Mouse (Mus musculus) neutrophil, adult 59 days (primary cell): Measurements from ENCODE around the gene Acat3. TPM values are rescaled to one million over a fixed set of nuclear protein-coding genes. Genes with fewer than 3 reads are reported as not detected.

ENCODE experiments used
- total RNA-seq, 2 experiments: library from RNA; stranded (reverse); gene quantifications; 1 replicate in 1 of 2; 2 replicates in 1 of 2; pipeline ENCODE4 v1.2.4; 2023

Acat3 gene
- total RNA-seq = not detected

DNA sequence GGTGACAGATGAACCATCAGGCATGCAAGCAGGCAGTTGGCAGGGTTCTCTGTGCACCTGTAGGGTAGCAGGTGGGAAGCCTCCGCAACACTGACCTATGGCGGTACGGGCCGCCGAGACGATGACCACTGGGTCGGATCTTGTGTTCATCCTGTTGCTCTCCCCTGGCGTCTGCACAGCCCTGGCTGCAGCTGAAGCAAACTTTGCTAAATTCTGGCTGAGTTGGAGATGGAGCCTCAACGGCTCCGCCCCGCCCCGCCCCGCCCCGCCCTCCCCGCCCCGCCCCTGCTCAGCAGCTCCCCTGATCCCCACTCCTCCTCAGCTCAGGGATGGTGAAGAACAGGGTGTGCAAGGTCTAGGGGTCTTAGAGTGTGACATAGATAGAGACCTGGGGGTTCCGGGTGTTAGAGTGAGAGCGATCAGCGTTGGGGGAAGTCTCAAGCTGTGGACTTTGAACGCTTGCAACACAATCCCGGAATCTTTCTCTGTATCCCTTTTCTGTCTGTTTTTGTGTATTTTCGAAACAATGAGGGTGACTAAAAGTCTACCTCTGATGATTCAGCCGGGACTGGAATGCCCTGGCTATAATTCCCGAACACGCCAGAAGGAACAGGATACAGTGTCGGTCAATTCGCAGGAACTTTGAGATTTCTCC lies at the start of gene Acat3:
Acat3 (minus strand) TSS at position 450 of the 655 bp plus-strand sequence.

DNA sequence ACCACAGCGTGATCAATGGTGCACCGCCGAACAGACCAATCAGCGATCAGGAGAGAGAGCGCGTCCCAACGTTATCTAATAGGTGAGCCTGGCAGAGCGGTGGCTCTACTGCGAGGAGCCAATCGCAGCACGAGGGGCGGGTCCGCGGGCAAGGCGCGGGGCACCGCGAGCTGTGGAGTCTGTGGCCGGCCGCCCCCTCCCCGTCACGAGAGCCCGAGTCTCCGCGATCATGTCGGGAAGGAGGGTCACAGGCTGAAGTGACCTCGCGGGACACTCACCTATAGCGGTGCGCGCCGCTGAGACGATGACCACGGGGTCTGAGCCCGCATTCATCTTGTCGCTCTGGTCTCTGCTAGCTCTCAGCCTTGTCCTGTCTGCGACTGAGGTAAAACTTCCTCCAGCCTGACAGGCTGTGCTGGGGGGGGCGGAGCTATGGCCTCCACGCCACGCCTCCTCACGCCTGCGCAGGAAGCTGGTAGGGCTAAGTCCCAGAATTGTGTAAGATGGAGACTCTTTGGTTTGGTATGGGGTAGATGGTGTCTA lies 20.0 kb upstream of the Acat3 start, which contains the start of gene Acat2:
Acat2 (minus strand) TSS at position 417 of the 543 bp plus-strand sequence.

DNA sequence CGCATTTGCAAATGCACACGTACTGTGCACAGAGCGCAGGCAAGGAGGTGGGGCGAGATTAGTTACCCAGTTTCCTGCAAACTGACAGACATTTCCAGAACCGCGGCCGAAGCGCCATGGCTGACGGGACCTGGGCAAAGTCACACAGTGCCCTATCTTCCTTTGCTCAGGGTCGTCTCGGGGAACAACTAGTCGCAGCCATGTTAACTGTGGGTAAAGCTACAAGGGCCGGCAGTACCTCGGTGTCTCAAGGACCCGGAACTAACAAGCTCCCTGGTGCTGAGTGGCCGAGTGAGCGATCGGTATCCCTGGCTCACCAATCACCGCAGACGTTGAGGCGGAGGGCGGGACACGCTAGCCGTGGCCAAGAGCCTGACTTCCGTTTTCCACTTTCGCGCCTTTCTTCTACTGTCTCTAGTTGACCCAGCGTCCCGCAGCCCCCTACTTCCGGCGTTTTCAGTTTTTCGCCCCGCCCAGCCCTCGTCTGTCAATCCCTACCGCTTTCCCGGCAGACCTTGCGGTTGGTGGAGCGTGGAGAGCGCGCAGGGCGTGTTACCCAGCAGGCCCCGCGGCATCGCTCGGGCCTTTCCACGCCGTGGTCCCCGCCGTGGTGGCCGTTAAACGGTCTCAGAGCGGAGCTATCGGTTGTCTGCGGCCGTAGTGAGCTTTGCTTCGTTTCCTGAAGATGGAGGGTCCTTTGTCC lies 24.4 kb downstream of the Acat3 start, which contains the start of gene Mrpl18:
Mrpl18 (minus strand) TSS at position 465 of the 703 bp plus-strand sequence.

DNA sequence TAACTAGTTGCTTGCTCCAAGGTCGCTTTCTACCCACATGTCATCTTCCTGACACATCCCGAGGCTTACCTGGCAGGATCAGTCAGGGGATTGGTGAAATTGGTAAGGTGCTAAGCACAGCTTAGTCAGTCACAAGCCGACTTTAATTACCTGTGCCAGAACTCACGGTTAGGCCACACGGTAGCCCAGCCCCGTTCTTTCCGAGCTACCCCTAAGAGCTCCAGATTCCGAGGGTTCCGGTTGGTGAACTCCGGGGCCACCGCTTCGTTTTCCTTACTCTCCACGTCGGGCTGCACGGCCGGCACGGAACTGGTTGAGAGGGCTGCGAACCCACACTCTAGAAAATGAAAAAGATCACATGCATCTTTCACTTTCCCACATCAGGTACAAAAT lies 24.9 kb downstream of the Acat3 start, which contains the start of gene Tcp1:
Tcp1 (plus strand) TSS at position 214 of the 393 bp plus-strand sequence.

DNA sequence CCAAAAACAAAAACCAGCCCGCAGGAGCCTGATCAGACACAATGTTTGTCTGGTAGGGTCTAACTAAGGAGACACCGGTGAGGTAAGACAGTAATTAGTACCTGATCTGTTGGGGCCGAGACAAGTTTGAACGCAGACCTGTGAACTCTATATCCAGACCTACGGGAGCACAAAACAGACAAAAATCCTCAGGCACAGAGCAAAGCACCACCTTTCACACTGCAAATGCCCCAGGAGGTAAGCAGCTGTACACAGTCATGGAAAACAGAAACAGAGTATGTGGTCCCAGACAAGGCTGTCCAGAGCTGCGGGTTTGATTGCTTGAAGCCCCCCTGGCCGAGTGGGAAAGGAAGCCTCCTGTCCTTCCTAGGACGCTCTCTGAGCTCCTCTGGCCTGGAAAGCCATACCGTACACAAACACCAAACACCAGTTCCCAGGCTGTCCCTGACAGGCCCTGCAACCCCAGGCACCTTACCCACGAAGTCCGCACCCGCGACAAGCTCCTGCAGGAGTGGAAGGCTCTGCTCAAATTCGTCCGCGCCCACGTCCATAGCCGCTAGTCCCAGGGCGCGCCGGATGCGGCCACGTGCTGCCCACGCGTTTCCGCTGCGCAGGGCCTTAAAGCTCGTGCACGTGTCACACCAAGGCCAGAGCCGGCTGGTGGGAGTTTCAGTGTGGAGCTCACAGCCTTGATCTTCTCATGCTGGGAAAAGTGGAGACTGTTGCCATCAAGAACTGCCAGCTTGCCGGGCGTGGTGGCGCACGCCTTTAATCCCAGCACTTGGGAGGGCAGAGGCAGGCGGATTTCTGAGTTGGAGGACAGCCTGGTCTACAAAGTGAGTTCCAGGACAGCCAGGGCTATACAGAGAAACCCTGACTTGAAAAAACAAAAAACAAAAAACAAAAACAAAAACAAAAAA lies 30.8 kb downstream of the Acat3 start, which contains the start of gene Pnldc1:
Pnldc1 (minus strand) TSS at position 870 of the 920 bp plus-strand sequence.

DNA sequence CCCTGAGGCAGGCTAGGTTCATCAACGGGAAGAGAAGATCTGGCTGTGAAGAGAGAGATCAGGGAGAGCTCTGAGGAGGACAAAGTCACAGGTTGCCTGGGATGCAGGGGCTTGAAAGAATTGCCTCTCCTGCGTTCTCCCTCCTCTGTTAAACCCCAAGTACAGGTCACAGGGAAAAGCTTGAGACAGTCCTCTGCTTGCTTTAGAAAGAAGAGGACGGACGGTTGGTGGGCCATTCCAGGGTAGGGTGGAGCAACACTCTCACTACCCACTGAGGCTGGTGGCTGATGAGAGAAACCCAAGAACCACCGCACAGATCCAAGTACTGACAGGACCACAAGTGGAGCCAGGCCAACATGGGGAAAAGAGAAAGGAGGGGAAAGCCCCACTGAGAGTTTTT lies 64.7 kb downstream of the Acat3 start, which contains the start of gene Mrgprh:
Mrgprh (plus strand) TSS at position 301 of the 400 bp plus-strand sequence.

Other genes with a start within 250 kb of the Acat3 start
- 10 to 100 TPM; 21.7 to 23.8 TPM for gene Igf2r, start 170.9 kb downstream of the Acat3 start, total RNA-seq
- gene Mas1, start 72.5 kb downstream of the Acat3 start, total RNA-seq = not detected
- not detected for gene Mrgprh, start 64.6 kb downstream of the Acat3 start, total RNA-seq
- gene Pnldc1, start 30.4 kb downstream of the Acat3 start, total RNA-seq = 1 to 10 TPM in 1 of 2 experiments, not detected in 1; 1.0 TPM
- gene Tcp1, start 24.9 kb downstream of the Acat3 start, total RNA-seq = 100 to 1,000 TPM in 1 of 2 experiments, 10 to 100 TPM in 1; 91.0 to 105 TPM
- 10 to 100 TPM; 47.5 to 48.5 TPM for gene Mrpl18, start 24.3 kb downstream of the Acat3 start, total RNA-seq
- 10 to 100 TPM in 1 of 2 experiments, 1 to 10 TPM in 1; 9.1 to 11.6 TPM for gene Acat2, start 20.1 kb upstream of the Acat3 start, total RNA-seq
- 10 to 100 TPM; 64.7 to 72.5 TPM for gene Wtap, start 53.6 kb upstream of the Acat3 start, total RNA-seq
- 10 to 100 TPM; 39.6 to 54.0 TPM for gene Sod2, start 66.2 kb upstream of the Acat3 start, total RNA-seq
- under 1 TPM; 0.44 to 0.53 TPM for gene Gpr31b, start 111.7 kb upstream of the Acat3 start, total RNA-seq
- gene Tcp10b, start 120.5 kb upstream of the Acat3 start, total RNA-seq = not detected
- under 1 TPM; 0.22 to 0.71 TPM for gene Unc93a, start 191.2 kb upstream of the Acat3 start, total RNA-seq